16 mouse cellular contexts compared by ENCODE assay signal in the genomic region with DNA sequence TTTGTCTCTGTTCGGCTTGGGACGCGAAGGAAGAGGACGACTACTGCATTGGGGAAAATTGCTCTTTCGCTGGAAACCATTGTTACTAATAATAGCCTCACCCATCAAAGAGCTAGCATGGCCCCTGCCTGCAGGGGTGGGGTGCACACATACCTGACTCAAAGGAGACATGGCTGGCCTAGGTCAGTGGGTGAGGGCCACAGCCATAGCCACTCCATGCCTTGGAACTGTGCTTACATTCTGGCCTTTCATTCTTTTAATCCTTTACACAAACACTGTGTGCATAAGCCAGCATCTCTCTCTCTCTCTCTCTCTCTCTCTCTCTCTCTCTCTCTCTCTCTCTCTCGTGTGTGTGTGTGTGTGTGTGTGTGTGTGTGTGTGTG.
DNase-seq lines count a peak whose midpoint lies in the region; ATAC-seq and TF ChIP-seq lines count a peak whose summit lies in the region.
"Had no signal": no experiment of that assay in that cellular context is flagged by ENCODE, and none has a peak within 500 bp of the region (broad histone marks: within the 10 kb centered on the region; RNA-seq: fewer than 3 reads in every experiment).

No protein-coding gene starts in this region.

- H3K27me3 ChIP-seq in forebrain, embryonic 12.5 days = peaks cover 72% of the 10 kb centered on the region
- no peaks in the 10 kb centered on the region for H3K27me3 ChIP-seq in forebrain, postnatal 0 days (ENCODE audit: insufficient read depth, low read length)
- H3K27me3 ChIP-seq in hindbrain, embryonic 13.5 days = peaks cover 61% of the 10 kb centered on the region
- H3K27me3 ChIP-seq in hindbrain, embryonic 10.5 days (ENCODE audit: insufficient read depth, poor library complexity, severe bottlenecking) = peaks cover 96% of the 10 kb centered on the region
- no peaks in the 10 kb centered on the region for H3K27me3 ChIP-seq in MEL (ENCODE audit: control insufficient read depth in 1 of 2, insufficient read depth in 2 of 2, low read length in 2 of 2)
- no peaks in the 10 kb centered on the region for H3K27me3 ChIP-seq in midbrain, embryonic 14.5 days (ENCODE audit: control insufficient read depth, insufficient read depth, low read length)
- H3K27me3 ChIP-seq in kidney, embryonic 16.5 days (ENCODE audit: insufficient read depth, low read length) = peaks cover 14% of the 10 kb centered on the region; the same call in 1 of the 2 replicates
- H3K27me3 ChIP-seq: forebrain, embryonic 15.5 days; stomach, embryonic 15.5 days had no signal

- no peak overlapping the region for H3K9ac ChIP-seq in forebrain, embryonic 12.5 days
- H3K9ac ChIP-seq in forebrain, postnatal 0 days = no peak overlapping the region
- H3K9ac ChIP-seq in hindbrain, embryonic 13.5 days = no peak overlapping the region
- peak overlapping the region; percentile 39 for H3K9ac ChIP-seq in MEL (ENCODE audit: control insufficient read depth, low read depth, low read length, poor library complexity, severe bottlenecking)
- H3K9ac ChIP-seq in midbrain, embryonic 14.5 days (replicated peaks; ENCODE audit: low read length) = no peak overlapping the region
- no peak overlapping the region for H3K9ac ChIP-seq in kidney, embryonic 16.5 days (replicated peaks; ENCODE audit: low read length)
- H3K9ac ChIP-seq: forebrain, embryonic 15.5 days; limb, embryonic 13.5 days; liver, embryonic 14.5 days; stomach, embryonic 15.5 days had no signal

- no peak overlapping the region for H3K4me3 ChIP-seq in forebrain, embryonic 12.5 days (replicated peaks)
- H3K4me3 ChIP-seq in forebrain, postnatal 0 days (ENCODE audit: low read depth, low read length) = no peak overlapping the region
- no peak overlapping the region for H3K4me3 ChIP-seq in hindbrain, embryonic 13.5 days
- no peak overlapping the region for H3K4me3 ChIP-seq in hindbrain, embryonic 10.5 days
- peak overlapping the region; percentile 27 to 41; a peak in 3 of 4 replicates for H3K4me3 ChIP-seq in MEL (ENCODE audit: control insufficient read depth in 1 of 2, insufficient read depth in 1 of 2, low read depth in 2 of 2, low read length in 2 of 2)
- no peak overlapping the region for H3K4me3 ChIP-seq in midbrain, embryonic 14.5 days (replicated peaks; ENCODE audit: low read depth, low read length)
- no peak overlapping the region for H3K4me3 ChIP-seq in kidney, embryonic 16.5 days (ENCODE audit: low read length)
- H3K4me3 ChIP-seq: forebrain, embryonic 15.5 days; limb, embryonic 13.5 days; stomach, embryonic 15.5 days had no signal

- TF ChIP-seq CTCF in forebrain, postnatal 0 days (IDR thresholded peaks at IDR 0.05; ENCODE audit: low read depth) = no peak
- TF ChIP-seq CTCF in MEL (IDR thresholded peaks at IDR 0.05 in 2 of 3, conservative IDR thresholded peaks at IDR 0.05 in 1 of 3; ENCODE audit: control insufficient read depth in 1 of 3, insufficient read depth in 1 of 3, low read depth in 2 of 3, low read length in 3 of 3, poor library complexity in 1 of 3, severe bottlenecking in 1 of 3) = no peak

- no peak for TF ChIP-seq RAD21 in MEL (IDR thresholded peaks at IDR 0.05; ENCODE audit: low read depth, low read length)

- no peak for TF ChIP-seq EP300 in MEL (IDR thresholded peaks at IDR 0.05; ENCODE audit: low read depth in 1 of 2, low read length in 2 of 2)

- DNase-seq in forebrain, postnatal 0 days = no peak
- no peak for DNase-seq in hindbrain, embryonic 10.5 days (ENCODE audit: low spot score)
- DNase-seq in MEL (ENCODE audit: low read depth, low spot score) = no peak
- peak; percentile 13 for DNase-seq in midbrain, embryonic 14.5 days
- DNase-seq in spleen, adult 18-20 months = no peak
- DNase-seq: cerebellum, postnatal 10 days; layer of hippocampus, adult 9-11 months had no signal

- peaks cover 12% of the 10 kb centered on the region for H3K4me1 ChIP-seq in forebrain, embryonic 12.5 days
- H3K4me1 ChIP-seq in forebrain, postnatal 0 days (ENCODE audit: insufficient read depth) = no peaks in the 10 kb centered on the region
- H3K4me1 ChIP-seq in hindbrain, embryonic 13.5 days (replicated peaks) = peaks cover 8% of the 10 kb centered on the region; the same call in 1 of the 2 replicates
- peaks cover 14% of the 10 kb centered on the region for H3K4me1 ChIP-seq in hindbrain, embryonic 10.5 days (replicated peaks)
- peaks cover 2 to 15% of the 10 kb centered on the region in 2 experiments for H3K4me1 ChIP-seq in MEL (ENCODE audit: control insufficient read depth in 1 of 2, insufficient read depth in 2 of 2, low read length in 2 of 2)
- H3K4me1 ChIP-seq in midbrain, embryonic 14.5 days (ENCODE audit: control insufficient read depth, insufficient read depth, low read length) = 0 out of 2 replicates have a peak, but pooled peaks cover 6% of the 10 kb centered on the region
- peaks cover 19% of the 10 kb centered on the region for H3K4me1 ChIP-seq in kidney, embryonic 16.5 days (ENCODE audit: insufficient read depth, low read length)

- ATAC-seq in forebrain, embryonic 12.5 days (ENCODE audit: low FRiP score) = 0 out of 2 replicates have a peak, but pooled peaks have one; percentile 23
- no peak for ATAC-seq in forebrain, postnatal 0 days
- ATAC-seq in hindbrain, embryonic 13.5 days (ENCODE audit: low FRiP score) = no peak
- peak; percentile 43; the same call in 1 of the 2 replicates for ATAC-seq in midbrain, embryonic 14.5 days (ENCODE audit: low FRiP score, low TSS enrichment)
- no peak for ATAC-seq in kidney, embryonic 16.5 days (ENCODE audit: low FRiP score, low TSS enrichment)
- ATAC-seq: CD4-positive, CD25-positive, alpha-beta regulatory T cell, adult 4 months; forebrain, embryonic 15.5 days had no signal

- no peaks in the 10 kb centered on the region for H3K9me3 ChIP-seq in forebrain, embryonic 12.5 days
- no peaks in the 10 kb centered on the region for H3K9me3 ChIP-seq in forebrain, postnatal 0 days (ENCODE audit: low read length)
- no peaks in the 10 kb centered on the region for H3K9me3 ChIP-seq in hindbrain, embryonic 13.5 days
- no peaks in the 10 kb centered on the region for H3K9me3 ChIP-seq in hindbrain, embryonic 10.5 days
- H3K9me3 ChIP-seq in MEL (replicated peaks; ENCODE audit: insufficient read depth, low read length) = no peaks in the 10 kb centered on the region
- no peaks in the 10 kb centered on the region for H3K9me3 ChIP-seq in midbrain, embryonic 14.5 days (ENCODE audit: control insufficient read depth, low read length)
- no peaks in the 10 kb centered on the region for H3K9me3 ChIP-seq in kidney, embryonic 16.5 days (ENCODE audit: low read length)
- H3K9me3 ChIP-seq: forebrain, embryonic 15.5 days; G1E; limb, embryonic 13.5 days; stomach, embryonic 15.5 days had no signal

- no peak overlapping the region for H3K27ac ChIP-seq in forebrain, embryonic 12.5 days
- H3K27ac ChIP-seq in forebrain, postnatal 0 days (ENCODE audit: low read depth, low read length) = no peak overlapping the region
- peak overlapping the region; percentile 44; the same call in 1 of the 2 replicates for H3K27ac ChIP-seq in hindbrain, embryonic 13.5 days
- H3K27ac ChIP-seq in hindbrain, embryonic 10.5 days = no peak overlapping the region
- H3K27ac ChIP-seq in MEL (ENCODE audit: control insufficient read depth, low read depth, low read length) = peak overlapping the region; percentile 41
- peak overlapping the region; percentile 52; the same call in 1 of the 2 replicates for H3K27ac ChIP-seq in midbrain, embryonic 14.5 days (replicated peaks; ENCODE audit: low read depth, low read length)
- no peak overlapping the region for H3K27ac ChIP-seq in kidney, embryonic 16.5 days (ENCODE audit: low read length)
- H3K27ac ChIP-seq: forebrain, embryonic 15.5 days; limb, embryonic 13.5 days; liver, embryonic 14.5 days; stomach, embryonic 15.5 days had no signal

- 39% methylated on average over 5 of the region's 6 CpGs for WGBS in forebrain, embryonic 12.5 days
- WGBS in forebrain, postnatal 0 days = 51% methylated on average over 6 of the region's 6 CpGs
- 52% methylated on average over 5 of the region's 6 CpGs for WGBS in hindbrain, embryonic 13.5 days
- 74% methylated on average over 5 of the region's 6 CpGs for WGBS in hindbrain, embryonic 10.5 days
- WGBS in midbrain, embryonic 14.5 days = 37% methylated on average over 6 of the region's 6 CpGs
- 42% methylated on average over 5 of the region's 6 CpGs for WGBS in kidney, embryonic 16.5 days

- TF ChIP-seq POLR2A in MEL (IDR thresholded peaks at IDR 0.05; ENCODE audit: control insufficient read depth in 1 of 2, insufficient read depth in 1 of 2, low read depth in 1 of 2, low read length in 2 of 2, poor library complexity in 1 of 2) = no peak

- no peaks in the 10 kb centered on the region for H3K79me2 ChIP-seq in MEL (ENCODE audit: control insufficient read depth, insufficient read depth, low read length, poor library complexity)

- no peak overlapping the region for H3K4me2 ChIP-seq in forebrain, embryonic 12.5 days
- H3K4me2 ChIP-seq in forebrain, postnatal 0 days (ENCODE audit: low read depth) = no peak overlapping the region
- H3K4me2 ChIP-seq in hindbrain, embryonic 13.5 days = no peak overlapping the region
- H3K4me2 ChIP-seq in midbrain, embryonic 14.5 days (ENCODE audit: low read length) = no peak overlapping the region
- H3K4me2 ChIP-seq in kidney, embryonic 16.5 days (replicated peaks; ENCODE audit: low read depth, low read length) = no peak overlapping the region
- H3K4me2 ChIP-seq: forebrain, embryonic 15.5 days; limb, embryonic 13.5 days; stomach, embryonic 15.5 days had no signal

- H3K36me3 ChIP-seq in forebrain, embryonic 12.5 days (replicated peaks) = no peaks in the 10 kb centered on the region
- no peaks in the 10 kb centered on the region for H3K36me3 ChIP-seq in forebrain, postnatal 0 days (ENCODE audit: insufficient read depth)
- no peaks in the 10 kb centered on the region for H3K36me3 ChIP-seq in hindbrain, embryonic 13.5 days
- H3K36me3 ChIP-seq in hindbrain, embryonic 10.5 days = no peaks in the 10 kb centered on the region
- H3K36me3 ChIP-seq in MEL (ENCODE audit: control insufficient read depth in 1 of 2, insufficient read depth in 2 of 2, low read length in 2 of 2) = peaks cover 0 to 9% of the 10 kb centered on the region in 2 experiments; a peak in 2 of 4 replicates
- no peaks in the 10 kb centered on the region for H3K36me3 ChIP-seq in midbrain, embryonic 14.5 days (ENCODE audit: control insufficient read depth, insufficient read depth, low read length)
- no peaks in the 10 kb centered on the region for H3K36me3 ChIP-seq in kidney, embryonic 16.5 days (ENCODE audit: insufficient read depth, low read length)
- H3K36me3 ChIP-seq: forebrain, embryonic 15.5 days; G1E; limb, embryonic 13.5 days; stomach, embryonic 15.5 days had no signal

TF ChIP-seq in MEL, 35 proteins besides CTCF, POLR2A, EP300 and RAD21 (continues in another document):
- TF ChIP-seq ZC3H11A (IDR thresholded peaks at IDR 0.05; ENCODE audit: low read depth, low read length) (no peak), ETS1 (IDR thresholded peaks at IDR 0.05; ENCODE audit: low read depth, low read length) (no peak), USF1 (IDR thresholded peaks at IDR 0.05; ENCODE audit: low read depth, low read length) (no peak), POLR2AphosphoS2 (IDR thresholded peaks at IDR 0.05; ENCODE audit: low read length) (no peak), RCOR1 (IDR thresholded peaks at IDR 0.05; ENCODE audit: low read depth, low read length) (no peak), USF2 (IDR thresholded peaks at IDR 0.05; ENCODE audit: borderline replicate concordance in 1 of 2, insufficient read depth in 1 of 2, low read depth in 1 of 2, low read length in 2 of 2) (no peak)

Comparison
In these comparisons a context has a peak if more than half of its experiments do, and no peak if none do; other contexts are left out.
1. ATAC-seq: peak in forebrain, embryonic 12.5 days (single experiment) and midbrain, embryonic 14.5 days (single experiment); none in forebrain, postnatal 0 days (single experiment), hindbrain, embryonic 13.5 days (single experiment) and kidney, embryonic 16.5 days (single experiment).
2. H3K27ac ChIP-seq: peak in hindbrain, embryonic 13.5 days (single experiment), MEL (single experiment) and midbrain, embryonic 14.5 days (single experiment); none in forebrain, embryonic 12.5 days (single experiment), forebrain, postnatal 0 days (single experiment), hindbrain, embryonic 10.5 days (single experiment) and kidney, embryonic 16.5 days (single experiment).
3. H3K4me3 ChIP-seq: peak in MEL (2 of 2); none in forebrain, embryonic 12.5 days (single experiment), forebrain, postnatal 0 days (single experiment), hindbrain, embryonic 13.5 days (single experiment), hindbrain, embryonic 10.5 days (single experiment), midbrain, embryonic 14.5 days (single experiment) and kidney, embryonic 16.5 days (single experiment).